Mouse (Mus musculus) myocyte (in vitro differentiated cells): ENCODE data around the gene Msh4. TPM values are rescaled to one million over a fixed set of nuclear protein-coding genes. Genes with fewer than 3 reads are reported as not detected.

Experiments
- H3K27me3 ChIP-seq: one replicate; pipeline ENCODE4 v1.6.1; 2011; ENCODE audit not compliant: control insufficient read depth, insufficient read depth, insufficient read length
- H3K36me3 ChIP-seq: one replicate; pipeline ENCODE4 v1.6.1; 2011; ENCODE audit not compliant: control insufficient read depth, insufficient read depth
- H3K4me2 ChIP-seq: one replicate; pipeline ENCODE4 v1.6.1; 2011; ENCODE audit warnings: low read depth, control low read depth
- H3K4me3 ChIP-seq: one replicate; pipeline ENCODE4 v1.5.1; 2011; ENCODE audit warnings: mild to moderate bottlenecking, control low read depth, moderate library complexity
- H3K79me2 ChIP-seq: one replicate; pipeline ENCODE4 v1.6.1; 2011; ENCODE audit not compliant: control insufficient read depth, insufficient read depth
- H3ac ChIP-seq: one replicate; pipeline ENCODE4 v1.6.1; 2011; ENCODE audit not compliant: control insufficient read depth, insufficient read length
- CEBPB ChIP-seq: IDR thresholded peaks from 2 replicates; pipeline ENCODE4 v1.6.1; 2011; ENCODE audit warnings: mild to moderate bottlenecking, moderate library complexity; ENCODE audit not compliant: poor library complexity, insufficient read depth, severe bottlenecking
- E2F4 ChIP-seq: IDR thresholded peaks from one replicate; pipeline ENCODE4 v1.6.1; 2011; ENCODE audit warnings: mild to moderate bottlenecking, control low read depth, moderate library complexity; ENCODE audit not compliant: insufficient read depth
- MAX ChIP-seq: IDR thresholded peaks from one replicate; pipeline ENCODE4 v1.6.1; 2011; ENCODE audit warnings: low read depth, mild to moderate bottlenecking, control low read depth
- MYOD1 ChIP-seq, 3 experiments: IDR thresholded peaks; one replicate each; pipeline ENCODE4 v1.6.1; 2011; ENCODE audit warnings: control low read depth in 2 of 3, low read depth in 2 of 3, mild to moderate bottlenecking in 2 of 3, moderate library complexity in 1 of 3; ENCODE audit not compliant: insufficient read length in 2 of 3, control insufficient read depth in 1 of 3
- MYOG ChIP-seq, 3 experiments: IDR thresholded peaks; one replicate each; pipeline ENCODE4 v1.6.1; 2011; ENCODE audit warnings: control low read depth in 2 of 3, low read depth in 2 of 3, mild to moderate bottlenecking in 2 of 3; ENCODE audit not compliant: insufficient read length in 2 of 3, control insufficient read depth in 1 of 3, insufficient read depth in 1 of 3
- POLR2A ChIP-seq: IDR thresholded peaks from one replicate; pipeline ENCODE4 v1.6.1; 2011; ENCODE audit warnings: low read depth, mild to moderate bottlenecking, control low read depth, moderate library complexity; ENCODE audit not compliant: insufficient read length
- POLR2AphosphoS2 ChIP-seq: IDR thresholded peaks from one replicate; pipeline ENCODE4 v1.6.1; 2011; ENCODE audit warnings: low read depth, control low read depth; ENCODE audit not compliant: insufficient read length
- REST ChIP-seq: IDR thresholded peaks from one replicate; pipeline ENCODE4 v1.6.1; 2011; ENCODE audit warnings: mild to moderate bottlenecking, control low read depth, moderate library complexity; ENCODE audit not compliant: insufficient read depth, insufficient read length
- SRF ChIP-seq: IDR thresholded peaks from one replicate; pipeline ENCODE4 v1.6.1; 2011; ENCODE audit warnings: low read depth; ENCODE audit not compliant: control insufficient read depth, insufficient read length
- TCF12 ChIP-seq: IDR thresholded peaks from one replicate; pipeline ENCODE4 v1.6.1; 2011; ENCODE audit warnings: mild to moderate bottlenecking, control low read depth; ENCODE audit not compliant: poor library complexity, insufficient read depth, severe bottlenecking
- TCF3 ChIP-seq: IDR thresholded peaks from one replicate; pipeline ENCODE4 v1.6.1; 2011; ENCODE audit warnings: low read depth, control low read depth; ENCODE audit not compliant: insufficient read length
- USF1 ChIP-seq: IDR thresholded peaks from one replicate; pipeline ENCODE4 v1.6.1; 2011; ENCODE audit warnings: low read depth, mild to moderate bottlenecking, control low read depth, moderate library complexity
- polyA plus RNA-seq: library from polyadenylated mRNA; unstranded; fragments of >200 nt; fragmentation: generic; extraction: Trizol; gene quantifications from one replicate; pipeline ENCODE4 v1.2.1, GENCODE M21; 2012; ENCODE audit warnings: missing spikeins

Msh4 gene
- polyA plus RNA-seq, 1 experiment, result 0.02 TPM

DNA sequence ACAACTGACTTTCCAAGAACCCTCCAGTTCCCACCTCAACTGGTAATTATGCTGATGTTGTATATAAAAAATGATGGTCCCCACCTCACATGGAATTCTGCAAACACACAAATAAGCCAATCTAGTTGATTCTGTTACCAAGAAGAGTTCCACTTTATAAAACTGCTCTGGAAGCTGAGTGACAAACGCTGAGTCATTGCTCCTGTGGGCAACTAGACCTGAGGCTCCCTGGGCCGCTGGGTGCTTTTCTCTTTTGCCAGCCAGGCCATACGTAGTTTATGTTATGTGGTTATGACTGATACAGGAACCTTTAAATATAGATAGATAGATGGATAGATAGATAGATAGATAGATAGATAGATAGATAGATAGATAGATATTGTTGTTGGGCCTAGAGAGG, 87.2 kb downstream of the Msh4 start:
- no peak for TF ChIP-seq TCF3
- TF ChIP-seq REST, result no peak

GRCm38 (mm10) chr3:153817376-153817890, 88.5 kb downstream of the Msh4 start:
- Histone ChIP-seq H3K79me2 (no peaks in the 10 kb centered on the region), H3K36me3 (no peaks in the 10 kb centered on the region), H3ac (no peak overlapping the region), H3K4me3 (no peak overlapping the region), H3K27me3 (no peaks in the 10 kb centered on the region), H3K4me2 (no peak overlapping the region)
- TF ChIP-seq POLR2AphosphoS2, result no peak
- no peak for TF ChIP-seq USF1
- TF ChIP-seq E2F4, result no peak
- TF ChIP-seq POLR2A, result no peak
- TF ChIP-seq MYOD1 (IDR thresholded peaks at IDR 0.05; ENCODE audit: control insufficient read depth in 1 of 3, insufficient read length in 2 of 3, low read depth in 2 of 3), result no peak
- TF ChIP-seq CEBPB, result no peak
- TF ChIP-seq MYOG (IDR thresholded peaks at IDR 0.05; ENCODE audit: control insufficient read depth in 1 of 3, insufficient read depth in 1 of 3, insufficient read length in 2 of 3, low read depth in 2 of 3), result no peak
- TF ChIP-seq TCF12, result no peak
- no peak for TF ChIP-seq SRF
- TF ChIP-seq MAX, result no peak
- TF ChIP-seq REST, result no peak
- TF ChIP-seq TCF3, result no peak

More for the DNA sequence above, 87.2 kb downstream of the Msh4 start:
- Histone ChIP-seq H3ac (no peak overlapping the region), H3K36me3 (no peaks in the 10 kb centered on the region), H3K4me3 (no peak overlapping the region), H3K27me3 (no peaks in the 10 kb centered on the region), H3K79me2 (no peaks in the 10 kb centered on the region), H3K4me2 (no peak overlapping the region)

- TF ChIP-seq MYOG (IDR thresholded peaks at IDR 0.05; ENCODE audit: control insufficient read depth in 1 of 3, insufficient read depth in 1 of 3, insufficient read length in 2 of 3, low read depth in 2 of 3) (no peak), MAX (no peak), REST (no peak), CEBPB (no peak), SRF (no peak), TCF3 (no peak), MYOD1 (IDR thresholded peaks at IDR 0.05; ENCODE audit: control insufficient read depth in 1 of 3, insufficient read length in 2 of 3, low read depth in 2 of 3) (no peak)
- H3K36me3 ChIP-seq, result no peaks in the 10 kb centered on the region
- H3K79me2 ChIP-seq, result no peaks in the 10 kb centered on the region
- H3K27me3 ChIP-seq, result no peaks in the 10 kb centered on the region
- H3K4me3 ChIP-seq, result no peak overlapping the region
- H3ac ChIP-seq, result no peak overlapping the region
- H3K4me2 ChIP-seq, result no peak overlapping the region
These were observed 91.9 kb downstream of the Msh4 start for GRCm38 (mm10) chr3:153814026-153814425.

GRCm38 (mm10) chr3:153808406-153808805, 97.5 kb downstream of the Msh4 start:
- Histone ChIP-seq H3K27me3 (no peaks in the 10 kb centered on the region), H3ac (no peak overlapping the region), H3K36me3 (no peaks in the 10 kb centered on the region), H3K79me2 (no peaks in the 10 kb centered on the region), H3K4me3 (no peak overlapping the region), H3K4me2 (no peak overlapping the region)
- TF ChIP-seq CEBPB (no peak), TCF3 (no peak), USF1 (no peak), MYOG (IDR thresholded peaks at IDR 0.05; ENCODE audit: control insufficient read depth in 1 of 3, insufficient read depth in 1 of 3, insufficient read length in 2 of 3, low read depth in 2 of 3) (no peak), SRF (no peak), MYOD1 (IDR thresholded peaks at IDR 0.05; ENCODE audit: control insufficient read depth in 1 of 3, insufficient read length in 2 of 3, low read depth in 2 of 3) (no peak)

- Histone ChIP-seq H3ac (no peak overlapping the region), H3K4me3 (no peak overlapping the region), H3K36me3 (no peaks in the 10 kb centered on the region), H3K4me2 (no peak overlapping the region), H3K79me2 (no peaks in the 10 kb centered on the region), H3K27me3 (no peaks in the 10 kb centered on the region)
- TF ChIP-seq USF1, result no peak
These were observed 98.3 kb downstream of the Msh4 start for GRCm38 (mm10) chr3:153807444-153808149.

Other genes with a start within 250 kb of the Msh4 start
- gene St6galnac3, start 181.0 kb downstream of the Msh4 start, polyA plus RNA-seq, result not detected
- gene Asb17, start 61.9 kb downstream of the Msh4 start, polyA plus RNA-seq, result not detected
- gene Rabggtb, start 6.9 kb upstream of the Msh4 start, polyA plus RNA-seq, result 70.5 TPM
- 36.8 TPM for gene Acadm, start 38.5 kb upstream of the Msh4 start, polyA plus RNA-seq
- not detected for gene Slc44a5, start 67.3 kb upstream of the Msh4 start, polyA plus RNA-seq